Comparison of ENCODE assay signal across 14 mouse cellular contexts in genomic region chr5:121968416-121968815, GRCm38 (mm10).
DNase-seq lines count a peak whose midpoint lies in the region; ATAC-seq and TF ChIP-seq lines count a peak whose summit lies in the region.
"Had no signal": no experiment of that assay in that cellular context is flagged by ENCODE, and none has a peak within 500 bp of the region (broad histone marks: within the 10 kb centered on the region; RNA-seq: fewer than 3 reads in every experiment).

No protein-coding gene starts in this region.

- no peaks in the 10 kb centered on the region for H3K27me3 ChIP-seq in hindbrain, embryonic 11.5 days (ENCODE audit: control insufficient read depth, insufficient read depth, low read length)
- no peaks in the 10 kb centered on the region; the same call in 1 of the 2 replicates for H3K27me3 ChIP-seq in hindbrain, embryonic 10.5 days (ENCODE audit: insufficient read depth, poor library complexity, severe bottlenecking)
- no peaks in the 10 kb centered on the region for H3K27me3 ChIP-seq in forebrain, postnatal 0 days (ENCODE audit: insufficient read depth, low read length)
- H3K27me3 ChIP-seq in midbrain, postnatal 0 days (ENCODE audit: insufficient read depth, low read length) = no peaks in the 10 kb centered on the region

- H3K4me1 ChIP-seq in hindbrain, embryonic 11.5 days (replicated peaks; ENCODE audit: control insufficient read depth, insufficient read depth, low read length) = peaks cover 26% of the 10 kb centered on the region
- H3K4me1 ChIP-seq in hindbrain, embryonic 10.5 days (replicated peaks) = peaks cover 54% of the 10 kb centered on the region
- H3K4me1 ChIP-seq in forebrain, postnatal 0 days (ENCODE audit: insufficient read depth) = peaks cover 11% of the 10 kb centered on the region; the same call in 1 of the 2 replicates
- H3K4me1 ChIP-seq in midbrain, postnatal 0 days (ENCODE audit: insufficient read depth, low read length) = peaks cover 10% of the 10 kb centered on the region; the same call in 1 of the 2 replicates
- H3K4me1 ChIP-seq: megakaryocyte, embryonic 14.5 days had no signal

- peak; percentile 15; the same call in 1 of the 2 replicates for ATAC-seq in hindbrain, embryonic 11.5 days (ENCODE audit: low FRiP score)
- ATAC-seq in forebrain, postnatal 0 days = peak; percentile 84
- ATAC-seq in midbrain, postnatal 0 days (ENCODE audit: low FRiP score) = no peak
- ATAC-seq: intestine, embryonic 16.5 days; lung, postnatal 0 days had no signal

- H3K4me3 ChIP-seq in hindbrain, embryonic 11.5 days (ENCODE audit: low read depth, low read length) = no peak overlapping the region
- H3K4me3 ChIP-seq in hindbrain, embryonic 10.5 days = no peak overlapping the region
- no peak overlapping the region for H3K4me3 ChIP-seq in forebrain, postnatal 0 days (ENCODE audit: low read depth, low read length)
- H3K4me3 ChIP-seq in midbrain, postnatal 0 days (ENCODE audit: low read depth, low read length) = no peak overlapping the region
- H3K4me3 ChIP-seq: embryonic facial prominence, embryonic 12.5 days; megakaryocyte, embryonic 14.5 days had no signal

- WGBS in hindbrain, embryonic 11.5 days = 76% methylated on average over 15 of the region's 15 CpGs
- WGBS in hindbrain, embryonic 10.5 days = 80% methylated on average over 15 of the region's 15 CpGs
- WGBS in forebrain, postnatal 0 days = 25% methylated on average over 15 of the region's 15 CpGs
- WGBS in midbrain, postnatal 0 days = 56% methylated on average over 15 of the region's 15 CpGs

- TF ChIP-seq CTCF in forebrain, postnatal 0 days (IDR thresholded peaks at IDR 0.05; ENCODE audit: low read depth) = no peak
- TF ChIP-seq CTCF in midbrain, postnatal 0 days (IDR thresholded peaks at IDR 0.05) = no peak

- no peak overlapping the region for H3K4me2 ChIP-seq in hindbrain, embryonic 11.5 days (replicated peaks; ENCODE audit: low read depth, low read length)
- H3K4me2 ChIP-seq in forebrain, postnatal 0 days (ENCODE audit: low read depth) = no peak overlapping the region
- no peak overlapping the region for H3K4me2 ChIP-seq in midbrain, postnatal 0 days (ENCODE audit: low read depth, low read length, poor library complexity, severe bottlenecking)
- H3K4me2 ChIP-seq: embryonic facial prominence, embryonic 12.5 days had no signal

- H3K27ac ChIP-seq in hindbrain, embryonic 11.5 days (ENCODE audit: low read depth, low read length) = peak overlapping the region; percentile 47; the same call in 1 of the 2 replicates
- H3K27ac ChIP-seq in hindbrain, embryonic 10.5 days = no peak overlapping the region
- H3K27ac ChIP-seq in forebrain, postnatal 0 days (ENCODE audit: low read depth, low read length) = peak overlapping the region; percentile 79
- H3K27ac ChIP-seq in midbrain, postnatal 0 days (ENCODE audit: low read depth, low read length) = 0 out of 2 replicates have a peak overlapping the region, but pooled peaks have one; percentile 18
- H3K27ac ChIP-seq: embryonic facial prominence, embryonic 12.5 days had no signal

- DNase-seq in hindbrain, embryonic 11.5 days (ENCODE audit: low spot score) = no peak
- no peak for DNase-seq in hindbrain, embryonic 10.5 days (ENCODE audit: low spot score)
- DNase-seq in retina, postnatal 1 day = peak; percentile 67
- no peak for DNase-seq in retina, embryonic 14.5 days (ENCODE audit: low spot score)
- peak; percentile 84 for DNase-seq in forebrain, postnatal 0 days
- DNase-seq in midbrain, postnatal 0 days (ENCODE audit: low spot score) = peak; percentile 75
- DNase-seq in spleen, postnatal 10 days (ENCODE audit: low spot score in 2 of 2) = no peak
- DNase-seq in testis, postnatal 10 days (ENCODE audit: low spot score) = no peak
- DNase-seq: adrenal gland, postnatal 10 days; kidney, postnatal 14 days had no signal

- no peaks in the 10 kb centered on the region for H3K9me3 ChIP-seq in hindbrain, embryonic 11.5 days (ENCODE audit: control insufficient read depth, low read length)
- H3K9me3 ChIP-seq in hindbrain, embryonic 10.5 days = 0 out of 2 replicates have a peak, but pooled peaks cover 4% of the 10 kb centered on the region
- no peaks in the 10 kb centered on the region for H3K9me3 ChIP-seq in forebrain, postnatal 0 days (ENCODE audit: low read length)
- H3K9me3 ChIP-seq in midbrain, postnatal 0 days (ENCODE audit: low read length) = no peaks in the 10 kb centered on the region
- H3K9me3 ChIP-seq: embryonic facial prominence, embryonic 12.5 days; megakaryocyte, embryonic 14.5 days had no signal

- no peak overlapping the region for H3K9ac ChIP-seq in hindbrain, embryonic 11.5 days (ENCODE audit: low read depth, low read length)
- H3K9ac ChIP-seq in forebrain, postnatal 0 days = no peak overlapping the region
- no peak overlapping the region for H3K9ac ChIP-seq in midbrain, postnatal 0 days (replicated peaks; ENCODE audit: low read length, poor library complexity, severe bottlenecking)
- H3K9ac ChIP-seq: embryonic facial prominence, embryonic 12.5 days had no signal

- H3K36me3 ChIP-seq in hindbrain, embryonic 11.5 days (ENCODE audit: control insufficient read depth, insufficient read depth, low read length) = no peaks in the 10 kb centered on the region
- peaks cover 7% of the 10 kb centered on the region; the same call in 1 of the 2 replicates for H3K36me3 ChIP-seq in hindbrain, embryonic 10.5 days
- H3K36me3 ChIP-seq in forebrain, postnatal 0 days (ENCODE audit: insufficient read depth) = no peaks in the 10 kb centered on the region
- no peaks in the 10 kb centered on the region for H3K36me3 ChIP-seq in midbrain, postnatal 0 days (ENCODE audit: insufficient read depth, low read length)
- H3K36me3 ChIP-seq: embryonic facial prominence, embryonic 12.5 days had no signal

Comparison
In these comparisons a context has a peak if more than half of its experiments do, and no peak if none do; other contexts are left out.
1. DNase-seq: peak in retina, postnatal 1 day (single experiment), forebrain, postnatal 0 days (single experiment) and midbrain, postnatal 0 days (single experiment); none in hindbrain, embryonic 11.5 days (single experiment), hindbrain, embryonic 10.5 days (single experiment), retina, embryonic 14.5 days (single experiment), spleen, postnatal 10 days (0 of 2) and testis, postnatal 10 days (single experiment).